9 mouse cellular contexts compared by ENCODE assay signal in genomic region chr1:160259884-160260283, GRCm38 (mm10). TPM values are rescaled to one million over a fixed set of nuclear protein-coding genes. Genes with fewer than 3 reads are reported as not detected.
DNase-seq lines count a peak whose midpoint lies in the region; ATAC-seq lines count a peak whose summit lies in the region.
"Had no signal": no experiment of that assay in that cellular context is flagged by ENCODE, and none has a peak within 500 bp of the region (broad histone marks: within the 10 kb centered on the region; RNA-seq: fewer than 3 reads in every experiment).

No protein-coding gene starts in this region.

- intact Hi-C loops in heart, postnatal 25 days (cut with DNase I) = no loop called here
- intact Hi-C loops in heart, postnatal 14 days (cut with DNase I) = no loop called here

- ATAC-seq in forebrain, embryonic 13.5 days = peak; percentile 88
- ATAC-seq in stomach, embryonic 15.5 days (ENCODE audit: insufficient read depth, low FRiP score, low read depth) = peak; percentile 84
- no peak for ATAC-seq in CD4-positive, CD25-positive, alpha-beta regulatory T cell, adult 4 months

- no peaks in the 10 kb centered on the region for H3K9me3 ChIP-seq in forebrain, embryonic 13.5 days (replicated peaks)
- no peaks in the 10 kb centered on the region for H3K9me3 ChIP-seq in stomach, embryonic 15.5 days
- H3K9me3 ChIP-seq: G1E had no signal

- no peaks in the 10 kb centered on the region for H3K27me3 ChIP-seq in forebrain, embryonic 13.5 days
- H3K27me3 ChIP-seq in stomach, embryonic 15.5 days (replicated peaks) = no peaks in the 10 kb centered on the region

- peaks cover 16% of the 10 kb centered on the region for H3K4me1 ChIP-seq in forebrain, embryonic 13.5 days
- 0 out of 2 replicates have a peak, but pooled peaks cover 5% of the 10 kb centered on the region for H3K4me1 ChIP-seq in stomach, embryonic 15.5 days

- peak; percentile 9 for DNase-seq in retina, postnatal 1 day
- DNase-seq in retina, embryonic 14.5 days (ENCODE audit: low spot score) = no peak
- DNase-seq in kidney, postnatal 25 days = peak; percentile 30 to 43
- DNase-seq in heart, postnatal 25 days (ENCODE audit: low spot score) = no peak
- no peak for DNase-seq in heart, postnatal 14 days

- H3K4me2 ChIP-seq in forebrain, embryonic 13.5 days = no peak overlapping the region
- H3K4me2 ChIP-seq in stomach, embryonic 15.5 days = no peak overlapping the region

- H3K9ac ChIP-seq in forebrain, embryonic 13.5 days = no peak overlapping the region
- no peak overlapping the region for H3K9ac ChIP-seq in stomach, embryonic 15.5 days

- H3K36me3 ChIP-seq in forebrain, embryonic 13.5 days (ENCODE audit: poor library complexity, severe bottlenecking) = peaks cover 5% of the 10 kb centered on the region
- H3K36me3 ChIP-seq in stomach, embryonic 15.5 days = no peaks in the 10 kb centered on the region

- no peak overlapping the region for H3K4me3 ChIP-seq in forebrain, embryonic 13.5 days
- H3K4me3 ChIP-seq in stomach, embryonic 15.5 days (replicated peaks) = no peak overlapping the region

- 37% methylated on average over 7 of the region's 7 CpGs for WGBS in forebrain, embryonic 13.5 days
- 41% methylated on average over 7 of the region's 7 CpGs for WGBS in stomach, embryonic 15.5 days

- H3K27ac ChIP-seq in forebrain, embryonic 13.5 days = no peak overlapping the region
- no peak overlapping the region for H3K27ac ChIP-seq in stomach, embryonic 15.5 days

RNA-seq across cellular contexts. Expression of gene Cacybp, which starts 47.2 kb away (rescaled TPM):
- polyA plus RNA-seq in forebrain, embryonic 13.5 days (2015; fragmentation: Nextera tagmentation; extraction: Ambion mirVana) = 297 and 319 TPM in 2 replicates
- polyA plus RNA-seq in stomach, embryonic 15.5 days (2015; fragmentation: Nextera tagmentation; extraction: Ambion mirVana) = 196 and 234 TPM in 2 replicates
- total RNA-seq in heart, postnatal 25 days (2021) = 10 to 100 TPM; 64.0 to 74.6 TPM
- total RNA-seq in heart, postnatal 14 days (2021) = 10 to 100 TPM; 52.5 to 58.9 TPM
- 100 to 1,000 TPM in 1 of 2 experiments, 10 to 100 TPM in 1; 81.6 to 125 TPM for polyA plus RNA-seq in CD4-positive, CD25-positive, alpha-beta regulatory T cell, adult 4 months (2017; shearing (Covaris generic))

Comparison
In these comparisons a context has a peak if more than half of its experiments do, and no peak if none do; other contexts are left out.
1. DNase-seq: peak in retina, postnatal 1 day (single experiment) and kidney, postnatal 25 days (2 of 2); none in retina, embryonic 14.5 days (single experiment), heart, postnatal 25 days (single experiment) and heart, postnatal 14 days (0 of 2).